Mouse (Mus musculus) neural tube, embryonic 12.5 days (tissue): ENCODE data around the gene Slit3. TPM values are rescaled to one million over a fixed set of nuclear protein-coding genes. Genes with fewer than 3 reads are reported as not detected.

ENCODE experiments used
- ATAC-seq: fragments of 200-750 bp; cut with Nextera tagmentation; 2 replicates; pipeline ENCODE4 v1.8.0; 2017; ENCODE audit warnings: low read depth, mild to moderate bottlenecking, moderate TSS enrichment, moderate library complexity; ENCODE audit not compliant: low FRiP score
- H3K27ac ChIP-seq: fragments of 300-500 bp; sonication (generic); 2 replicates; pipeline ENCODE4 v1.5.1; 2016
- H3K27me3 ChIP-seq: fragments of 300-500 bp; sonication (generic); replicated peaks from 2 replicates; pipeline ENCODE4 v1.6.1; 2016; ENCODE audit warnings: mild to moderate bottlenecking
- H3K36me3 ChIP-seq: fragments of 300-500 bp; sonication (generic); 2 replicates; pipeline ENCODE4 v1.6.1; 2016; ENCODE audit warnings: mild to moderate bottlenecking
- H3K4me1 ChIP-seq: fragments of 300-500 bp; sonication (generic); 2 replicates; pipeline ENCODE4 v1.6.1; 2016
- H3K4me2 ChIP-seq: fragments of 300-500 bp; sonication (generic); replicated peaks from 2 replicates; pipeline ENCODE4 v1.6.1; 2016; ENCODE audit warnings: mild to moderate bottlenecking
- H3K4me3 ChIP-seq: fragments of 300-500 bp; sonication (generic); 2 replicates; pipeline ENCODE4 v1.5.1; 2016
- H3K9ac ChIP-seq: fragments of 300-500 bp; sonication (generic); 2 replicates; pipeline ENCODE4 v1.6.1; 2016; ENCODE audit warnings: mild to moderate bottlenecking
- H3K9me3 ChIP-seq: fragments of 300-500 bp; sonication (generic); 2 replicates; pipeline ENCODE4 v1.6.1; 2016; ENCODE audit warnings: mild to moderate bottlenecking
- WGBS: fragments of 180-500 bp; shearing (Covaris S2); methylation state at CpG from one replicate; pipeline ENCODE4 v1.1.7; 2016; 5-methylcytosine and 5-hydroxymethylcytosine counted together
- polyA plus RNA-seq: library from polyadenylated mRNA; unstranded; fragments of >200 nt; fragmentation: Nextera tagmentation; extraction: Ambion mirVana; gene quantifications from 2 replicates; pipeline ENCODE4 v1.2.1, GENCODE M21; 2016

Gene Slit3
- polyA plus RNA-seq, 1 experiment from 2014 or later: 65.0 TPM

- ATAC-seq: no peak
Measured at GRCm38 (mm10) chr11:35298526-35298925, 177.5 kb downstream of the Slit3 start.

GRCm38 (mm10) chr11:35299857-35300375, 178.9 kb downstream of the Slit3 start:
- WGBS: 63% methylated on average over 7 of the region's 7 CpGs
- no peaks in the 10 kb centered on the region for H3K36me3 ChIP-seq
- H3K27me3 ChIP-seq: peaks cover 5% of the 10 kb centered on the region
- no peak overlapping the region for H3K9ac ChIP-seq
- peaks cover 8% of the 10 kb centered on the region for H3K4me1 ChIP-seq
- no peak for ATAC-seq
- no peak overlapping the region for H3K4me3 ChIP-seq
- H3K27ac ChIP-seq: no peak overlapping the region
- H3K4me2 ChIP-seq: no peak overlapping the region
- H3K9me3 ChIP-seq: no peaks in the 10 kb centered on the region

More at GRCm38 (mm10) chr11:35298526-35298925, 177.5 kb downstream of the Slit3 start:
- Histone ChIP-seq H3K4me2 (no peak overlapping the region), H3K27ac (no peak overlapping the region), H3K9ac (no peak overlapping the region), H3K9me3 (no peaks in the 10 kb centered on the region), H3K4me1 (peaks cover 10% of the 10 kb centered on the region), H3K27me3 (peaks cover 5% of the 10 kb centered on the region), H3K4me3 (no peak overlapping the region), H3K36me3 (no peaks in the 10 kb centered on the region)
- 95% methylated on average over 2 of the region's 2 CpGs for WGBS

GRCm38 (mm10) chr11:35302272-35302671, 181.2 kb downstream of the Slit3 start:
- H3K27ac ChIP-seq: no peak overlapping the region
- 0 out of 2 replicates have a peak, but pooled peaks cover 5% of the 10 kb centered on the region for H3K4me1 ChIP-seq
- WGBS: 81% methylated on average over 5 of the region's 5 CpGs
- H3K4me2 ChIP-seq: no peak overlapping the region
- no peak overlapping the region for H3K4me3 ChIP-seq
- H3K36me3 ChIP-seq: no peaks in the 10 kb centered on the region
- ATAC-seq: no peak
- no peaks in the 10 kb centered on the region for H3K9me3 ChIP-seq
- H3K9ac ChIP-seq: no peak overlapping the region
- peaks cover 5% of the 10 kb centered on the region for H3K27me3 ChIP-seq

- peaks cover 9% of the 10 kb centered on the region; the same call in 1 of the 2 replicates for H3K4me1 ChIP-seq
- no peaks in the 10 kb centered on the region for H3K27me3 ChIP-seq
- H3K27ac ChIP-seq: no peak overlapping the region
- no peaks in the 10 kb centered on the region for H3K36me3 ChIP-seq
- no peak overlapping the region for H3K4me3 ChIP-seq
- no peaks in the 10 kb centered on the region for H3K9me3 ChIP-seq
- no peak overlapping the region for H3K9ac ChIP-seq
- ATAC-seq: no peak
- WGBS: 86% methylated on average over 8 of the region's 8 CpGs
- H3K4me2 ChIP-seq: no peak overlapping the region
Measured at GRCm38 (mm10) chr11:35304216-35304975, 183.4 kb downstream of the Slit3 start.

GRCm38 (mm10) chr11:35305111-35305510, 184.1 kb downstream of the Slit3 start:
- Histone ChIP-seq H3K4me3 (no peak overlapping the region), H3K4me1 (peaks cover 9% of the 10 kb centered on the region; the same call in 1 of the 2 replicates), H3K36me3 (no peaks in the 10 kb centered on the region), H3K4me2 (no peak overlapping the region), H3K27ac (no peak overlapping the region), H3K9me3 (no peaks in the 10 kb centered on the region), H3K27me3 (no peaks in the 10 kb centered on the region), H3K9ac (no peak overlapping the region)
- ATAC-seq: no peak
- 64% methylated on average over 5 of the region's 5 CpGs for WGBS

- Histone ChIP-seq H3K36me3 (no peaks in the 10 kb centered on the region), H3K27me3 (no peaks in the 10 kb centered on the region), H3K9ac (no peak overlapping the region), H3K27ac (no peak overlapping the region), H3K4me3 (no peak overlapping the region), H3K4me1 (peaks cover 9% of the 10 kb centered on the region; the same call in 1 of the 2 replicates), H3K9me3 (no peaks in the 10 kb centered on the region), H3K4me2 (no peak overlapping the region)
- 92% methylated on average over 3 of the region's 3 CpGs for WGBS
- ATAC-seq: no peak
Measured at GRCm38 (mm10) chr11:35305910-35306309, 184.9 kb downstream of the Slit3 start.

DNA sequence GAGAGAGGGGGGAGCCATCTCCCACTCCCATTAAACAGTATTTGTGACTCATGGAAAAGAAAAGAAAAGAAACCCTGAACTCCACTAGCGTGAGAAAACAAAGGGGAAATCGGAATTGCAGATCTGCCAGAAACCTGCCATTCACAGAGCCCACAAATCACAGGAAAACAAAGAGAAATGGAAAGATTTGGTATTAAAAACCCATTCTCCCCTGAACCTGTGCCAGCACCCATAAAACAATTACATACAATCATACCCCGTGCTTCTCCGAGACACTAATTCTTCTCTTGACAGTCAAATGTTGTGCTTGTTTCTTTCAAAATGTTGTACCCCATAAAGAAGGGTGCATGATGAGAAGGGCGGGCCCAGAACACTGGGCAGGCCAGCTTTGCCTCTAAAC, 185.9 kb downstream of the Slit3 start:
- H3K9me3 ChIP-seq: no peaks in the 10 kb centered on the region
- no peak overlapping the region for H3K9ac ChIP-seq
- ATAC-seq: no peak
- peaks cover 9% of the 10 kb centered on the region; the same call in 1 of the 2 replicates for H3K4me1 ChIP-seq
- no peak overlapping the region for H3K27ac ChIP-seq
- no peak overlapping the region for H3K4me2 ChIP-seq
- no peaks in the 10 kb centered on the region for H3K27me3 ChIP-seq
- no peaks in the 10 kb centered on the region for H3K36me3 ChIP-seq
- no peak overlapping the region for H3K4me3 ChIP-seq
- 37% methylated on average over 5 of the region's 5 CpGs for WGBS

DNA sequence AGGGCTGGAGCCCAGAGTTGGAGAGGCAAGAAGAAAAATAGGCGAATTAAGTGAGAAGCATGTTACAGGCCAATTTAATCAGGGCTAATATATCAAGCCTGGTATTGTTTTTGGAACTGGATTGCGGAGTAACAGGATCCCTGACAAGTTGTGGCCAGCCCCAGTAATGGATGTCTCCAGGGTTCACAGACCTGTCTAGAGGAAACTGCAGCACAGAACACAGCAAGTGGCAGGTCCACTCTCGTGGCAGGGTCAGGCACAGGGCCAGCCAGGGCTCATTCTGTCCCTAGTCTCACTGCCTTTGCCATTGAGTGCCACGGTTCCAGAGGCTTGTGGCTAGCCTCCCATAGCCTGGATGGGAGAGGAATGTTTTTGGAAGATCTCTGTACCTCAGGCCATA, 187.0 kb downstream of the Slit3 start:
- 75% methylated on average over 4 of the region's 4 CpGs for WGBS
- H3K27ac ChIP-seq: no peak overlapping the region
- H3K27me3 ChIP-seq: no peaks in the 10 kb centered on the region

DNA sequence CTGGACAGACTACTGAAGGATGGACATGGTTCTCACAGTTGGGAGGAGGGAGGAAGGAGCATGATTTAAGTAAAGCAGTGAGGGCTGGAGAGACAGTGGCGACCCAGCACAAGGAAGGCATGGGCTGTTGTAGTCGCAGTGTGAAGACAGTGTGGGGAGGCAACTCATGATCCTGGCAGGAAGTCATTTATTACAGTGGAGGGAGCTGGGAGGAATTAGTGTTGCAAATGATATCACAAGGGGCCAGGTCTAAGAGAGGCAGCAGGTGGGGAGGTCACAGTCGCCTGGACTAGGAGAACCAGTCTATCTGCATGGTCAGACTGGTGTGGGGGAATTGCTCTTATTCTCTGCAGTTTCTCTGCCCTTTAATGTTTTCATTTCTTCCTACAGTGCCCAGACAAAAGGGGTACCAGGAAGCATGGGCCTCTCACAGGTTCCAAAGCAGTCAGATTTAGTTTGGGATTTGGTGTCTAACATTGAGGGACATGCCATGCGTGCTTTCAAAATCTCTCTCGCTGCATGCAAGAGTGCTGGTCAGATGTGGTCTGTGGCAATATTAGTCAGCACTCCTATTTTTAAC, 194.5 kb downstream of the Slit3 start:
- Histone ChIP-seq H3K4me3 (no peak overlapping the region), H3K4me1 (no peaks in the 10 kb centered on the region), H3K27ac (no peak overlapping the region), H3K27me3 (no peaks in the 10 kb centered on the region), H3K9ac (no peak overlapping the region), H3K4me2 (no peak overlapping the region), H3K9me3 (no peaks in the 10 kb centered on the region), H3K36me3 (no peaks in the 10 kb centered on the region)
- ATAC-seq: no peak
- WGBS: 72% methylated on average over 5 of the region's 5 CpGs

More for the DNA sequence above, 187.0 kb downstream of the Slit3 start:
- H3K4me2 ChIP-seq: no peak overlapping the region
- peaks cover 9% of the 10 kb centered on the region; the same call in 1 of the 2 replicates for H3K4me1 ChIP-seq
- no peak overlapping the region for H3K9ac ChIP-seq
- no peak for ATAC-seq
- H3K36me3 ChIP-seq: no peaks in the 10 kb centered on the region
- H3K4me3 ChIP-seq: no peak overlapping the region
- H3K9me3 ChIP-seq: no peaks in the 10 kb centered on the region

GRCm38 (mm10) chr11:35317221-35317620, 196.2 kb downstream of the Slit3 start:
- no peak overlapping the region for H3K4me2 ChIP-seq
- no peak for ATAC-seq
- H3K27ac ChIP-seq: no peak overlapping the region
- no peak overlapping the region for H3K4me3 ChIP-seq
- no peaks in the 10 kb centered on the region for H3K4me1 ChIP-seq
- WGBS: 94% methylated on average over 5 of the region's 5 CpGs
- no peak overlapping the region for H3K9ac ChIP-seq
- no peaks in the 10 kb centered on the region for H3K27me3 ChIP-seq
- no peaks in the 10 kb centered on the region for H3K9me3 ChIP-seq
- H3K36me3 ChIP-seq: no peaks in the 10 kb centered on the region

- Histone ChIP-seq H3K4me1 (no peaks in the 10 kb centered on the region), H3K4me3 (no peak overlapping the region), H3K27ac (no peak overlapping the region), H3K27me3 (no peaks in the 10 kb centered on the region), H3K36me3 (no peaks in the 10 kb centered on the region), H3K9ac (no peak overlapping the region), H3K4me2 (no peak overlapping the region), H3K9me3 (no peaks in the 10 kb centered on the region)
- no peak for ATAC-seq
- 72% methylated on average over 7 of the region's 7 CpGs for WGBS
Measured at GRCm38 (mm10) chr11:35317775-35318432, 196.9 kb downstream of the Slit3 start.

GRCm38 (mm10) chr11:35318433-35319020, 197.5 kb downstream of the Slit3 start:
- no peak overlapping the region for H3K27ac ChIP-seq
- H3K4me1 ChIP-seq: no peaks in the 10 kb centered on the region
- no peak overlapping the region for H3K9ac ChIP-seq
- no peaks in the 10 kb centered on the region for H3K9me3 ChIP-seq
- no peak for ATAC-seq
- H3K4me2 ChIP-seq: no peak overlapping the region
- H3K4me3 ChIP-seq: no peak overlapping the region
- no peaks in the 10 kb centered on the region for H3K27me3 ChIP-seq
- WGBS: 74% methylated on average over 12 of the region's 12 CpGs
- H3K36me3 ChIP-seq: no peaks in the 10 kb centered on the region
